Mouse (Mus musculus): ENCODE measurements around the gene Gm5580.
"Not testable (repeated sequence)": the region's sequence is repeated elsewhere in the genome, so short reads cannot be mapped to it uniquely, and the experiment has no call there.

Gene Gm5580

GRCm38 (mm10) chr6:116550841-116551240 is at the start of gene Gm5580:
TSS of gene Gm5580 (plus strand) at chr6:116551141.
- not testable (repeated sequence) for DNase-seq

GRCm38 (mm10) chr6:116506302-116507003 is 44.5 kb upstream of the Gm5580 start, which contains the start of gene Olfr212:
TSS of gene Olfr212 (plus strand) at chr6:116506516.
- DNase-seq = not testable (repeated sequence)

- no peak for DNase-seq
These were observed 36.1 kb upstream of the Gm5580 start for GRCm38 (mm10) chr6:116514832-116515231.

GRCm38 (mm10) chr6:116538156-116538555 is 12.8 kb upstream of the Gm5580 start, which contains the start of gene Olfr213:
TSS of gene Olfr213 (plus strand) at chr6:116538456.
- DNase-seq = no peak

- no peak for DNase-seq
These were observed 8.4 kb upstream of the Gm5580 start for GRCm38 (mm10) chr6:116542500-116542899.

GRCm38 (mm10) chr6:116553935-116554334 is 3.0 kb downstream of the Gm5580 start, which contains the start of gene Olfr214:
TSS of gene Olfr214 (plus strand) at chr6:116554235.
- no peak for DNase-seq

- no peak for DNase-seq
These were observed 4.0 kb downstream of the Gm5580 start for GRCm38 (mm10) chr6:116554952-116555351.

GRCm38 (mm10) chr6:116569834-116570233 is 18.9 kb downstream of the Gm5580 start:
- DNase-seq = peak; percentile 28

- DNase-seq = no peak
These were observed 33.2 kb downstream of the Gm5580 start, which contains the start of gene Olfr215 for GRCm38 (mm10) chr6:116584095-116584494. TSS of gene Olfr215 (minus strand) at chr6:116584195.

GRCm38 (mm10) chr6:116600969-116601368 is 50.0 kb downstream of the Gm5580 start:
- not testable (repeated sequence) for DNase-seq
